Mouse (Mus musculus): Measurements from ENCODE around the gene Suco. TPM values are rescaled to one million over a fixed set of nuclear protein-coding genes. Genes with fewer than 3 reads are reported as not detected.

The Suco gene
- polyA plus RNA-seq, 1 experiment from 2014 or later, result 39.6 TPM

Other genes with a start within 250 kb of the Suco start
- 0.47 TPM in 1 of 2 replicates, not detected in the other for gene Fasl, start 88.2 kb downstream of the Suco start, polyA plus RNA-seq (2014; fragmentation: Nextera tagmentation; extraction: Ambion mirVana)
- 34.7 and 38.4 TPM in 2 replicates for gene Pigc, start 92.5 kb upstream of the Suco start, polyA plus RNA-seq (2014; fragmentation: Nextera tagmentation; extraction: Ambion mirVana)
- not detected in 2 replicates for gene 4930558K02Rik, start 103.0 kb upstream of the Suco start, polyA plus RNA-seq (2014; fragmentation: Nextera tagmentation; extraction: Ambion mirVana)